ENCODE assay signal across 8 mouse cellular contexts in genomic region chr2:74907368-74908291, GRCm38 (mm10).
DNase-seq lines count a peak whose midpoint lies in the region; TF ChIP-seq lines count a peak whose summit lies in the region.

No protein-coding gene starts in this region.

- in situ Hi-C loops in ES-E14 (cut with MboI; ENCODE audit: low sequenced_read_pairs in 2 of 2, unreplicated experiment in 2 of 2) = no loop called here

- H3K9ac ChIP-seq in ES-E14 (ENCODE audit: insufficient read depth, low read depth, low read length, poor library complexity, severe bottlenecking) = no peak overlapping the region

- no peak overlapping the region for H3K27ac ChIP-seq in ES-E14 (ENCODE audit: insufficient read depth, low read depth, low read length, poor library complexity, severe bottlenecking)

- H3K4me1 ChIP-seq in ES-E14 (ENCODE audit: control insufficient read depth in 2 of 2, insufficient read depth in 2 of 2, low read length in 2 of 2, poor library complexity in 1 of 2) = no peaks in the 10 kb centered on the region

- H3K36me3 ChIP-seq in ES-E14 (ENCODE audit: control insufficient read depth, insufficient read depth, low read length, poor library complexity, severe bottlenecking) = no peaks in the 10 kb centered on the region

- DNase-seq in ES-E14 (ENCODE audit: low read depth, low spot score) (no peak), MN1 (ENCODE audit: low spot score) (no peak)
- peak; percentile 75 for DNase-seq in adrenal gland, postnatal 14 days
- DNase-seq in heart, adult 8-10 months (ENCODE audit: low spot score) = peak; percentile 82
- DNase-seq in kidney, postnatal 4 days = peak; percentile 72 to 78
- DNase-seq in testis, postnatal 10 days (ENCODE audit: low spot score) = peak; percentile 59
- no peak for DNase-seq in right cerebral cortex, postnatal 25 days
- DNase-seq in right cerebral cortex, adult 18-20 months = no peak

- no peaks in the 10 kb centered on the region for H3K9me3 ChIP-seq in ES-E14 (ENCODE audit: control insufficient read depth, insufficient read depth, low read depth, low read length)

- H3K4me3 ChIP-seq in ES-E14 (ENCODE audit: insufficient read depth in 1 of 2, low read depth in 1 of 2, low read length in 2 of 2, poor library complexity in 1 of 2, severe bottlenecking in 1 of 2) = no peak overlapping the region

TF ChIP-seq in ES-E14, 5 proteins besides CTCF, POLR2A, EP300 and RAD21:
- TF ChIP-seq ZNF384 (IDR thresholded peaks at IDR 0.05; ENCODE audit: low read depth, low read length) (0 out of 2 replicates have a peak, but pooled peaks have one; percentile 16), MAFK (IDR thresholded peaks at IDR 0.05; ENCODE audit: insufficient read depth, low read depth, low read length) (no peak)

Comparison
In these comparisons a context has a peak if more than half of its experiments do, and no peak if none do; other contexts are left out.
1. DNase-seq: peak in adrenal gland, postnatal 14 days (single experiment), heart, adult 8-10 months (single experiment), kidney, postnatal 4 days (2 of 2) and testis, postnatal 10 days (single experiment); none in ES-E14 (single experiment), right cerebral cortex, postnatal 25 days (single experiment), right cerebral cortex, adult 18-20 months (single experiment) and MN1 (single experiment).